Mouse (Mus musculus): ENCODE data around the gene Ywhah. TPM values are rescaled to one million over a fixed set of nuclear protein-coding genes. Genes with fewer than 3 reads are reported as not detected.

Gene Ywhah
- polyA plus RNA-seq, 1 experiment from 2014 or later: 318 TPM

- 69% methylated on average over 10 of the region's 10 CpGs for WGBS
- Histone ChIP-seq H3K27ac (ENCODE audit: low read depth, low read length) (no peak overlapping the region), H3K27me3 (ENCODE audit: control insufficient read depth, insufficient read depth, low read length) (no peaks in the 10 kb centered on the region), H3K9me3 (ENCODE audit: control insufficient read depth, low read length) (no peaks in the 10 kb centered on the region), H3K4me2 (replicated peaks; ENCODE audit: low read depth, low read length) (no peak overlapping the region), H3K9ac (ENCODE audit: low read depth, low read length) (no peak overlapping the region), H3K4me3 (ENCODE audit: low read length) (no peak overlapping the region), H3K4me1 (ENCODE audit: control insufficient read depth, insufficient read depth, low read length) (no peaks in the 10 kb centered on the region), H3K36me3 (ENCODE audit: control insufficient read depth, insufficient read depth, low read length) (no peaks in the 10 kb centered on the region)
- ATAC-seq (ENCODE audit: low FRiP score, low TSS enrichment): no peak
Measured at GRCm38 (mm10) chr5:33056126-33056765, 37.6 kb downstream of the Ywhah start.

- no peak overlapping the region for H3K4me3 ChIP-seq (ENCODE audit: low read length)
- no peak overlapping the region for H3K27ac ChIP-seq (ENCODE audit: low read depth, low read length)
- H3K27me3 ChIP-seq (ENCODE audit: control insufficient read depth, insufficient read depth, low read length): no peaks in the 10 kb centered on the region
- no peaks in the 10 kb centered on the region for H3K4me1 ChIP-seq (ENCODE audit: control insufficient read depth, insufficient read depth, low read length)
- no peak overlapping the region for H3K4me2 ChIP-seq (replicated peaks; ENCODE audit: low read depth, low read length)
- ATAC-seq (ENCODE audit: low FRiP score, low TSS enrichment): no peak
- H3K9me3 ChIP-seq (ENCODE audit: control insufficient read depth, low read length): 0 out of 2 replicates have a peak, but pooled peaks cover 2% of the 10 kb centered on the region
- H3K36me3 ChIP-seq (ENCODE audit: control insufficient read depth, insufficient read depth, low read length): no peaks in the 10 kb centered on the region
- no peak overlapping the region for H3K9ac ChIP-seq (ENCODE audit: low read depth, low read length)
Measured at GRCm38 (mm10) chr5:33070071-33070470, 51.5 kb downstream of the Ywhah start.

GRCm38 (mm10) chr5:33076490-33077191, 58.0 kb downstream of the Ywhah start:
- Histone ChIP-seq H3K9me3 (ENCODE audit: control insufficient read depth, low read length) (no peaks in the 10 kb centered on the region), H3K4me2 (replicated peaks; ENCODE audit: low read depth, low read length) (no peak overlapping the region), H3K9ac (ENCODE audit: low read depth, low read length) (no peak overlapping the region), H3K36me3 (ENCODE audit: control insufficient read depth, insufficient read depth, low read length) (no peaks in the 10 kb centered on the region), H3K27ac (ENCODE audit: low read depth, low read length) (no peak overlapping the region), H3K4me3 (ENCODE audit: low read length) (no peak overlapping the region), H3K4me1 (ENCODE audit: control insufficient read depth, insufficient read depth, low read length) (no peaks in the 10 kb centered on the region), H3K27me3 (ENCODE audit: control insufficient read depth, insufficient read depth, low read length) (no peaks in the 10 kb centered on the region)
- WGBS: 84% methylated on average over 6 of the region's 6 CpGs
- ATAC-seq (ENCODE audit: low FRiP score, low TSS enrichment): no peak

Other genes with a start within 250 kb of the Ywhah start
- gene Pisd, start 233.2 kb upstream of the Ywhah start, polyA plus RNA-seq (2014; fragmentation: Nextera tagmentation; extraction: Ambion mirVana): 73.7 and 79.2 TPM in 2 replicates
- not detected in 2 replicates for gene Gm20671, start 191.7 kb upstream of the Ywhah start, polyA plus RNA-seq (2014; fragmentation: Nextera tagmentation; extraction: Ambion mirVana)
- 12.6 and 20.7 TPM in 2 replicates for gene Prr14l, start 164.6 kb upstream of the Ywhah start, polyA plus RNA-seq (2014; fragmentation: Nextera tagmentation; extraction: Ambion mirVana)
- 16.8 and 19.8 TPM in 2 replicates for gene Depdc5, start 155.1 kb upstream of the Ywhah start, polyA plus RNA-seq (2014; fragmentation: Nextera tagmentation; extraction: Ambion mirVana)
- 1.3 and 5.1 TPM in 2 replicates for gene Slc5a1, start 85.4 kb downstream of the Ywhah start, polyA plus RNA-seq (2014; fragmentation: Nextera tagmentation; extraction: Ambion mirVana)
- 3.9 and 4.2 TPM in 2 replicates for gene Spon2, start 199.6 kb downstream of the Ywhah start, polyA plus RNA-seq (2014; fragmentation: Nextera tagmentation; extraction: Ambion mirVana)